Mouse (Mus musculus) liver, embryonic 12.5 days (tissue): ENCODE data around the gene Ntrk2. TPM values are rescaled to one million over a fixed set of nuclear protein-coding genes. Genes with fewer than 3 reads are reported as not detected.
"Not testable (repeated sequence)": the region's sequence is repeated elsewhere in the genome, so short reads cannot be mapped to it uniquely, and the experiment has no call there.

Source experiments
- ATAC-seq: fragments of 200-750 bp; cut with Nextera tagmentation; 2 replicates; pipeline ENCODE4 v1.8.0; 2017; ENCODE audit warnings: moderate number of reproducible peaks, mild to moderate bottlenecking, moderate library complexity
- H3K27ac ChIP-seq: fragments of 300-500 bp; sonication (generic); 2 replicates; pipeline ENCODE4 v1.5.1; 2016; ENCODE audit warnings: mild to moderate bottlenecking
- H3K27me3 ChIP-seq: fragments of 300-500 bp; sonication (generic); replicated peaks from 2 replicates; pipeline ENCODE4 v1.6.1; 2016; ENCODE audit warnings: mild to moderate bottlenecking, moderate library complexity
- H3K36me3 ChIP-seq: fragments of 300-500 bp; sonication (generic); 2 replicates; pipeline ENCODE4 v1.6.1; 2016; ENCODE audit warnings: mild to moderate bottlenecking, moderate library complexity
- H3K4me1 ChIP-seq: fragments of 300-500 bp; sonication (generic); 2 replicates; pipeline ENCODE4 v1.6.1; 2016
- H3K4me2 ChIP-seq: fragments of 300-500 bp; sonication (generic); 2 replicates; pipeline ENCODE4 v1.6.1; 2016; ENCODE audit warnings: mild to moderate bottlenecking, moderate library complexity
- H3K4me3 ChIP-seq: fragments of 300-500 bp; sonication (generic); 2 replicates; pipeline ENCODE4 v1.5.1; 2016; ENCODE audit warnings: mild to moderate bottlenecking, moderate library complexity
- H3K9ac ChIP-seq: fragments of 300-500 bp; sonication (generic); 2 replicates; pipeline ENCODE4 v1.6.1; 2016; ENCODE audit warnings: mild to moderate bottlenecking, moderate library complexity
- H3K9me3 ChIP-seq: fragments of 300-500 bp; sonication (generic); replicated peaks from 2 replicates; pipeline ENCODE4 v1.6.1; 2016; ENCODE audit warnings: mild to moderate bottlenecking, moderate library complexity
- WGBS: fragments of 180-500 bp; shearing (Covaris S2); methylation state at CpG from one replicate; pipeline ENCODE4 v1.1.7; 2016; ENCODE audit not compliant: insufficient replicate concordance; 5-methylcytosine and 5-hydroxymethylcytosine counted together
- polyA plus RNA-seq: library from polyadenylated mRNA; unstranded; fragments of >200 nt; fragmentation: Nextera tagmentation; extraction: Ambion mirVana; gene quantifications from 2 replicates; pipeline ENCODE4 v1.2.1, GENCODE M21; 2016

Gene Ntrk2
- polyA plus RNA-seq, 1 experiment from 2014 or later: 0.20 TPM

DNA sequence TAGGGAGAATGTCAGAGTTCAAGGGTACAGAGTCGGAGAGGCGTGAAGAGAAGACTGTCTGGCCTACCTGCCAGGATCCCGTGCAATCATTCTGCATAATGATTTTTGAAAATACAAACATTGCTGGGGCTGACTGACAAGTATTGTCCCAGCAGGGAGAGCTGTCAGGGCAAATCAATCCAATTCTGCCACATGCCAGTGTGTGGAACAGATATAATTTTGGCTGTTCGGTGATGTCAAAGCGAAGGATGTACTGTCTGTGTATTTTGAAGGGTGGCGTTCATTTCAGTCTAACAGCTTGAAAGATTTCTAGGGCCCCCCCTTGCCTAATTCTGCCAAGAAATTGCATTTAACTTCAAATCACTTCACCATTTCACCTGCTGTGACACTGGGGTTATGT lies 224.2 kb downstream of the Ntrk2 start:
- 80% methylated on average over 6 of the region's 6 CpGs for WGBS
- no peaks in the 10 kb centered on the region for H3K27me3 ChIP-seq

GRCm38 (mm10) chr13:59040156-59040915 lies 234.0 kb downstream of the Ntrk2 start:
- no peak overlapping the region for H3K4me3 ChIP-seq
- H3K36me3 ChIP-seq: no peaks in the 10 kb centered on the region
- H3K27me3 ChIP-seq: no peaks in the 10 kb centered on the region
- no peak overlapping the region for H3K4me2 ChIP-seq
- H3K4me1 ChIP-seq: no peaks in the 10 kb centered on the region
- 62% methylated on average over 16 of the region's 16 CpGs for WGBS
- no peak overlapping the region for H3K27ac ChIP-seq
- no peak for ATAC-seq
- no peaks in the 10 kb centered on the region for H3K9me3 ChIP-seq
- H3K9ac ChIP-seq: no peak overlapping the region

More for the DNA sequence above, 224.2 kb downstream of the Ntrk2 start:
- no peak overlapping the region for H3K9ac ChIP-seq
- H3K36me3 ChIP-seq: no peaks in the 10 kb centered on the region
- H3K27ac ChIP-seq: no peak overlapping the region
- H3K4me1 ChIP-seq: no peaks in the 10 kb centered on the region
- no peak overlapping the region for H3K4me3 ChIP-seq
- H3K9me3 ChIP-seq: no peaks in the 10 kb centered on the region
- H3K4me2 ChIP-seq: no peak overlapping the region
- no peak for ATAC-seq

- no peak overlapping the region for H3K27ac ChIP-seq
- 60% methylated on average over 9 of the region's 9 CpGs for WGBS
- no peak overlapping the region for H3K9ac ChIP-seq
- no peak overlapping the region for H3K4me2 ChIP-seq
- H3K9me3 ChIP-seq: no peaks in the 10 kb centered on the region
- H3K4me1 ChIP-seq: no peaks in the 10 kb centered on the region
- H3K36me3 ChIP-seq: no peaks in the 10 kb centered on the region
- no peak for ATAC-seq
- H3K4me3 ChIP-seq: no peak overlapping the region
- no peaks in the 10 kb centered on the region for H3K27me3 ChIP-seq
These were observed 234.8 kb downstream of the Ntrk2 start for GRCm38 (mm10) chr13:59041013-59041764.

DNA sequence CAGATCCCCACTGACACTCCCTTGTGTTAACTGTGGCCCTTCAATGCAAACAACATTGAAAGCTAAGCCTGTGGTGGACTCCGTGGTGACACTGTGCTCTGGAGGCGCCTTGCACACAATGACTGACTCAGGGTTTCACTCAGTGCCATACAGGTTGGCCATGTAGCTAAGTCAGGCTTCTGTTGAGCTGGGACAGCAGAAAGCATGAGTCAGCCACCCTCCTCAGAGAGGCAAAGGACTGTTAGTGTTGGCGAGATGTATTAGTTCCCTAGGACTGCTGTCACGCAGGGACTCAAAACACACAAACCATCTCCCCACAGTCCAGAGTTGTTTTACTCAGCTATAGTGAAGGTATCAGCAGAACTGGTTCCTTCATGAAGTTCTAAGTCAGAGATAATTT lies 245.8 kb downstream of the Ntrk2 start:
- H3K9me3 ChIP-seq: no peaks in the 10 kb centered on the region
- H3K27ac ChIP-seq: no peak overlapping the region
- no peak overlapping the region for H3K9ac ChIP-seq
- no peaks in the 10 kb centered on the region for H3K27me3 ChIP-seq
- WGBS: 57% methylated on average over 4 of the region's 4 CpGs
- no peak overlapping the region for H3K4me3 ChIP-seq
- H3K36me3 ChIP-seq: no peaks in the 10 kb centered on the region
- H3K4me1 ChIP-seq: no peaks in the 10 kb centered on the region
- ATAC-seq: no peak
- H3K4me2 ChIP-seq: no peak overlapping the region

GRCm38 (mm10) chr13:59054331-59054730 lies 248.0 kb downstream of the Ntrk2 start:
- H3K27me3 ChIP-seq, H3K4me2 ChIP-seq, H3K4me3 ChIP-seq, ATAC-seq, H3K9me3 ChIP-seq, H3K36me3 ChIP-seq, H3K27ac ChIP-seq, H3K4me1 ChIP-seq, H3K9ac ChIP-seq: not testable (repeated sequence)
- 60% methylated on average over 8 of the region's 8 CpGs for WGBS

DNA sequence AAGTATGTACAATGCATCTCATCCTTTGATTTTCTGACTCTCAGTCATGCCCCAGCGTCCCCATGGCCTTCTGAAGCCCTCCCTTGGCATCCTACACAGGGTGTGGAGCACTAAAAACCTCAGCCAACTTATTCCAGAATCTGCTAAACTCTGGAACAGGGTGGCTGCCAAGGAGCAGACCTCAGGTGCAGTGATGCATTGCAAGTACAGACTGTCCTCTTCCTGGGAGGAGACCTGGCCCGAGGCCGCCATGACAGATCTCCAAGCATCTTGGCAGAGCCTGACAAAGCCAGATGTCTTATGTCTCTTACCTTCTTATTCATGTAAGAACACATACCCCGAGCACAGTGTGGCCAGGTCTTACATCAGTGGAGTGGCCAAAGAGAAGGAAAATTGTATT lies 250.5 kb downstream of the Ntrk2 start:
- Histone ChIP-seq H3K4me1 (no peaks in the 10 kb centered on the region), H3K9ac (no peak overlapping the region), H3K4me3 (no peak overlapping the region), H3K36me3 (no peaks in the 10 kb centered on the region), H3K4me2 (no peak overlapping the region), H3K27me3 (peaks cover 3% of the 10 kb centered on the region; the same call in 1 of the 2 replicates), H3K27ac (no peak overlapping the region), H3K9me3 (no peaks in the 10 kb centered on the region)
- 64% methylated on average over 4 of the region's 4 CpGs for WGBS
- no peak for ATAC-seq

GRCm38 (mm10) chr13:59057886-59058285 lies 251.5 kb downstream of the Ntrk2 start:
- no peak overlapping the region for H3K27ac ChIP-seq
- H3K36me3 ChIP-seq: no peaks in the 10 kb centered on the region
- H3K4me2 ChIP-seq: no peak overlapping the region
- no peak overlapping the region for H3K9ac ChIP-seq
- ATAC-seq: no peak
- H3K4me3 ChIP-seq: no peak overlapping the region
- 39% methylated on average over 1 of the region's 1 CpGs for WGBS
- H3K9me3 ChIP-seq: no peaks in the 10 kb centered on the region
- H3K27me3 ChIP-seq: peaks cover 3% of the 10 kb centered on the region; the same call in 1 of the 2 replicates
- no peaks in the 10 kb centered on the region for H3K4me1 ChIP-seq

DNA sequence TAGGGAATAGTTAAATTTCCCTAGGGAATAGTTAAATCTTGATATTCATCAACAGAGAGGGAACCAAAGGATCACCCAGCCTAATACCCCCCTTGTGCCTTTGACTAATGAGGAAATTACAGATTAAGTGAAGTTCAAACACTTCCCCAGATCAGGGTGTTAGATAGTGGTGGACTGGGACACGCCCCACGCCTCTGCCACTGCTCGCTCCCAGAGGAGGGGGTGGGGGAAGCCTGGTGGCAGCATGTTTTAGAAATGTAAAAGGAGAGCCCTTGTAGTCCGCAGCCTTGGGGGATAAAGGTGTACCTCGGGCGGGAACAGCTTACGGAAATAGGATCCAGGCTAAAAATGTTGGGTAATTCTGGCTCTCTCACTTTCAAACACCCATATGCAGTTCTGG lies 252.7 kb downstream of the Ntrk2 start:
- 7% methylated on average over 7 of the region's 7 CpGs for WGBS
- ATAC-seq: no peak

DNA sequence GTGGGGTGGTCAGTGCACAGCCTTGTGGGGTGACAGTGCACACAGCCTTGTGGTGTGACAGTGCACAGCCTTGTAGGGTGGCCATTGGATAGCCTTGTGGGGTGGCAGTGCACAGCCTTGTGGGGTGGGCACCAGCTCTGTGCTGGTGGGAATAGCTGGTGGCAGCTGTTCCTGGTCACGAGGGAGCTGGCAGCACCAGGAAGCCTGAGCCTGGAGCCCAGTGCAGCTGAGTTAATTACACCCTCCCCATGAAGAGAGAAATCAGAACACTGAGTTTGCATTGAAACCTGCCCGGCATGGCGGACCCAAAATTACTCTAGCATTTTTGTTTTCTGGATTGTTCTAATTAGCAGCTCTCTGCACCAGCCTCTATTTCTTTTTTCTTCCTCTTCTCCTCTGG lies 259.3 kb downstream of the Ntrk2 start:
- no peak overlapping the region for H3K27ac ChIP-seq
- no peak overlapping the region for H3K4me2 ChIP-seq
- WGBS: 59% methylated on average over 3 of the region's 3 CpGs
- no peaks in the 10 kb centered on the region for H3K9me3 ChIP-seq
- no peak for ATAC-seq
- no peak overlapping the region for H3K4me3 ChIP-seq
- no peaks in the 10 kb centered on the region for H3K4me1 ChIP-seq
- no peak overlapping the region for H3K9ac ChIP-seq
- H3K27me3 ChIP-seq: no peaks in the 10 kb centered on the region
- H3K36me3 ChIP-seq: no peaks in the 10 kb centered on the region

More for the DNA sequence above, 252.7 kb downstream of the Ntrk2 start:
- peaks cover 3% of the 10 kb centered on the region; the same call in 1 of the 2 replicates for H3K27me3 ChIP-seq
- no peaks in the 10 kb centered on the region for H3K9me3 ChIP-seq
- H3K36me3 ChIP-seq: no peaks in the 10 kb centered on the region
- no peak overlapping the region for H3K4me2 ChIP-seq
- no peak overlapping the region for H3K27ac ChIP-seq
- no peaks in the 10 kb centered on the region for H3K4me1 ChIP-seq
- H3K4me3 ChIP-seq: no peak overlapping the region
- H3K9ac ChIP-seq: no peak overlapping the region

DNA sequence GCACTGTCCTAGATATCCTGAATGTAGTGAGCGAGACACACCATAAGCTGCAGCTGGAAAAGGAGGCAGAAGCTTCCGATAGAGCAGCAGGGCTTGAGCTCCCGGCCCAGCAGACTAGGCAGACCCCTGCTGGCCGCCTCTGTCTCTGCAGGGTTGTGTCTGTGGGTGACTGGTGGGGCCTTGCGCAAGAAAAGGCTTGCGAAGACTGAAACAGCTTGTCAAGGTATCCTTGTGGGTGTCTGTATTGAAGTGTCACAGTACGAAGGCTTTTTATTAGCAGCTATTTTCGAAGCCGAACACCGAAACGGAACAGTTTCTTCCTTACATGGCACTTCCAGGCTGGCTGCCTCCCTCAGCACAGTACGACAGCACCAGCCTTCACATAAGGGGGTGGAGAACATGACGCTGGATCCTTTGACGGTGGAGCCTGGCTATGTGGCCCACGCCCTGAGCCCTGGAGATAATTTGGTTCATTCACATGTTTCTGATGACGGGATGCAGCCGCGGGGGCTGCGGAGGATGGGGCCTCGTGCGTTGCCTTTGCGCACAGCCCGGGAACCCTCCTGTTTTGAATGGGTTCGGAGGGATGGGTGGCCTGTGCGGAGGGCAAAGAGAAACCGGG lies 267.4 kb downstream of the Ntrk2 start:
- no peak overlapping the region for H3K27ac ChIP-seq
- no peaks in the 10 kb centered on the region for H3K36me3 ChIP-seq
- H3K27me3 ChIP-seq: no peaks in the 10 kb centered on the region
- H3K4me3 ChIP-seq: no peak overlapping the region
- H3K4me2 ChIP-seq: peak overlapping the region; percentile 14; the same call in 1 of the 2 replicates
- no peak for ATAC-seq
- no peaks in the 10 kb centered on the region for H3K4me1 ChIP-seq
- 25% methylated on average over 26 of the region's 26 CpGs for WGBS
- no peaks in the 10 kb centered on the region for H3K9me3 ChIP-seq
- H3K9ac ChIP-seq: no peak overlapping the region

DNA sequence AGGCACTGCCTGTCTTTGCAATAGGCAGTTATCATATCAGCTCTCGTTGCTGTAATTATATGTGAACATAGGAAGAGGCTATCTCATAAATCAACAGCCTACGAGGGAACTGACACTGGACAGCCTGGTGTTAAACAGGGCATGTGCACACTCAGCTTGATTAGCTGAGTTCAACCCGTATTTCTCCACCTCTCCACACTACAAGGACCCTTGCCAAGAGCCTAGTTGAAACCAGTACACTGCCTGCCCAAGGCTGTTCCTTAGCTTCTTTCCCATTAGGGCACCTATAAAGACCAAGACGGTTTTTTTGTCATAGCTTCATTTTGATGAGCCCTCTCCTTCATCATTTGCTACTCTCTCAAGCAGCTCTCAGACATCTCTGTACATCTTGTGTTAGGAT lies 270.1 kb downstream of the Ntrk2 start:
- no peak overlapping the region for H3K4me3 ChIP-seq
- H3K27me3 ChIP-seq: no peaks in the 10 kb centered on the region
- H3K27ac ChIP-seq: no peak overlapping the region
- H3K9me3 ChIP-seq: no peaks in the 10 kb centered on the region
- no peaks in the 10 kb centered on the region for H3K4me1 ChIP-seq
- H3K9ac ChIP-seq: no peak overlapping the region
- H3K36me3 ChIP-seq: no peaks in the 10 kb centered on the region
- no peak for ATAC-seq
- no peak overlapping the region for H3K4me2 ChIP-seq
- WGBS: 44% methylated on average over 4 of the region's 4 CpGs
